Mouse (Mus musculus) C2C12 (cell line): ENCODE measurements around the gene Map3k7cl.

Source experiments
- CTCF ChIP-seq: IDR thresholded peaks from one replicate; pipeline ENCODE4 v1.5.1; 2011; ENCODE audit not compliant: control insufficient read depth, insufficient read depth, insufficient read length
- MAX ChIP-seq: IDR thresholded peaks from one replicate; pipeline ENCODE4 v1.6.1; 2011; ENCODE audit warnings: mild to moderate bottlenecking, control low read depth
- MYOG ChIP-seq: IDR thresholded peaks from one replicate; pipeline ENCODE4 v1.6.1; 2011; ENCODE audit not compliant: control insufficient read depth, insufficient read length; ENCODE audit errors: extremely low read depth
- USF1 ChIP-seq: IDR thresholded peaks from one replicate; pipeline ENCODE4 v1.6.1; 2011; ENCODE audit warnings: low read depth, mild to moderate bottlenecking, control low read depth, moderate library complexity

- TF ChIP-seq CTCF: no peak
- no peak for TF ChIP-seq MYOG
- no peak for TF ChIP-seq MAX
- TF ChIP-seq USF1: no peak
These were observed 91.1 kb downstream of the Map3k7cl start for GRCm38 (mm10) chr16:87644111-87644770.
